Mouse (Mus musculus): ENCODE measurements around the gene Vmn1r42. TPM values are rescaled to one million over a fixed set of nuclear protein-coding genes. Genes with fewer than 3 reads are reported as not detected.

Vmn1r42 gene
- polyA plus RNA-seq, 1 experiment from 2014 or later, result not detected

- Histone ChIP-seq H3K27me3 (ENCODE audit: control insufficient read depth, insufficient read depth, low read length) (no peaks in the 10 kb centered on the region), H3K4me3 (replicated peaks; ENCODE audit: low read length) (no peak overlapping the region), H3K4me2 (ENCODE audit: low read depth, low read length) (no peak overlapping the region), H3K4me1 (ENCODE audit: control insufficient read depth, insufficient read depth, low read length) (no peaks in the 10 kb centered on the region), H3K9ac (ENCODE audit: low read length) (no peak overlapping the region), H3K27ac (ENCODE audit: low read length) (no peak overlapping the region), H3K36me3 (ENCODE audit: control insufficient read depth, insufficient read depth, low read length) (no peaks in the 10 kb centered on the region), H3K9me3 (replicated peaks; ENCODE audit: control insufficient read depth, low read length) (peaks cover 7% of the 10 kb centered on the region; the same call in 1 of the 2 replicates)
- no peak for ATAC-seq (ENCODE audit: insufficient read depth, low FRiP score)
- WGBS, result 75% methylated on average over 3 of the region's 3 CpGs
Measured at GRCm38 (mm10) chr6:89857552-89857951, 18.7 kb downstream of the Vmn1r42 start.

Other genes starting within 250 kb of the Vmn1r42 start
- 6.6 and 8.0 TPM in 2 replicates for gene Txnrd3, start 232.4 kb downstream of the Vmn1r42 start, polyA plus RNA-seq (2015; fragmentation: Nextera tagmentation; extraction: Ambion mirVana)
- not detected in 2 replicates for gene Vmn1r40, start 168.9 kb downstream of the Vmn1r42 start, polyA plus RNA-seq (2015; fragmentation: Nextera tagmentation; extraction: Ambion mirVana)
- not detected in 2 replicates for gene Vmn1r41, start 135.6 kb downstream of the Vmn1r42 start, polyA plus RNA-seq (2015; fragmentation: Nextera tagmentation; extraction: Ambion mirVana)
- 0.01 and 0.05 TPM in 2 replicates for gene Vmn1r43, start within 50 bp of the Vmn1r42 start, polyA plus RNA-seq (2015; fragmentation: Nextera tagmentation; extraction: Ambion mirVana)
- gene Vmn1r44, start 7.2 kb upstream of the Vmn1r42 start, polyA plus RNA-seq (2015; fragmentation: Nextera tagmentation; extraction: Ambion mirVana), result not detected in 2 replicates
- not detected in 2 replicates for gene Vmn1r45, start 64.2 kb upstream of the Vmn1r42 start, polyA plus RNA-seq (2015; fragmentation: Nextera tagmentation; extraction: Ambion mirVana)
- gene Vmn1r46, start 92.9 kb upstream of the Vmn1r42 start, polyA plus RNA-seq (2015; fragmentation: Nextera tagmentation; extraction: Ambion mirVana), result not detected in 2 replicates
- not detected in 2 replicates for gene Vmn1r47, start 139.7 kb upstream of the Vmn1r42 start, polyA plus RNA-seq (2015; fragmentation: Nextera tagmentation; extraction: Ambion mirVana)
- gene Vmn1r48, start 160.4 kb upstream of the Vmn1r42 start, polyA plus RNA-seq (2015; fragmentation: Nextera tagmentation; extraction: Ambion mirVana), result not detected in 2 replicates
- gene Vmn1r49, start 202.1 kb upstream of the Vmn1r42 start, polyA plus RNA-seq (2015; fragmentation: Nextera tagmentation; extraction: Ambion mirVana), result not detected in 2 replicates
- not detected in 2 replicates for gene Vmn1r50, start 225.0 kb upstream of the Vmn1r42 start, polyA plus RNA-seq (2015; fragmentation: Nextera tagmentation; extraction: Ambion mirVana)
- not detected in 2 replicates for gene Vmn1r51, start 246.2 kb upstream of the Vmn1r42 start, polyA plus RNA-seq (2015; fragmentation: Nextera tagmentation; extraction: Ambion mirVana)

All from stomach, embryonic 16.5 days (tissue).